Mouse (Mus musculus) lung, adult 18-20 months (tissue): Measurements from ENCODE around the gene Olfr373.
"Not testable (repeated sequence)": the region's sequence is repeated elsewhere in the genome, so short reads cannot be mapped to it uniquely, and the experiment has no call there.

Experiments
- DNase-seq, 2 experiments: peaks; one replicate each; pipeline ENCODE4 v3.0.0; 2022; ENCODE audit warnings: mixed read lengths in 2 of 2

Gene Olfr373

GRCm38 (mm10) chr8:72082877-72083276, at the start of gene Olfr373:
Gene Olfr373, plus strand, starts transcription at chr8:72083177.
- not testable (repeated sequence) for DNase-seq

GRCm38 (mm10) chr8:72040918-72041317, 42.1 kb upstream of the Olfr373 start, which contains the start of gene Olfr372:
Gene Olfr372, plus strand, starts transcription at chr8:72041218.
- not testable (repeated sequence) for DNase-seq

- no peak for DNase-seq
Observed at GRCm38 (mm10) chr8:72042493-72042892, 40.5 kb upstream of the Olfr373 start.

GRCm38 (mm10) chr8:72054633-72055032, 28.3 kb upstream of the Olfr373 start:
- not testable (repeated sequence) for DNase-seq

GRCm38 (mm10) chr8:72057643-72058042, 25.3 kb upstream of the Olfr373 start:
- DNase-seq = not testable (repeated sequence)

- DNase-seq = not testable (repeated sequence)
Observed at GRCm38 (mm10) chr8:72066819-72067399, 16.1 kb upstream of the Olfr373 start.

- no peak for DNase-seq
Observed at GRCm38 (mm10) chr8:72084744-72085143, 1.8 kb downstream of the Olfr373 start.

GRCm38 (mm10) chr8:72087611-72088010, 4.6 kb downstream of the Olfr373 start:
- not testable (repeated sequence) for DNase-seq

- DNase-seq = not testable (repeated sequence)
Observed at GRCm38 (mm10) chr8:72096721-72097120, 13.7 kb downstream of the Olfr373 start.

- peak; percentile 59 for DNase-seq
Observed at GRCm38 (mm10) chr8:72099377-72100103, 16.6 kb downstream of the Olfr373 start.

- no peak for DNase-seq
Observed at GRCm38 (mm10) chr8:72105165-72105564, 22.2 kb downstream of the Olfr373 start.

- DNase-seq = no peak
Observed at GRCm38 (mm10) chr8:72106740-72107139, 23.8 kb downstream of the Olfr373 start, which contains the start of gene Olfr374. Gene Olfr374, plus strand, starts transcription at chr8:72107040.

- no peak for DNase-seq
Observed at GRCm38 (mm10) chr8:72110876-72111275, 27.9 kb downstream of the Olfr373 start.

GRCm38 (mm10) chr8:72112486-72112885, 29.5 kb downstream of the Olfr373 start:
- no peak for DNase-seq

- DNase-seq = no peak
Observed at GRCm38 (mm10) chr8:72115202-72115601, 32.2 kb downstream of the Olfr373 start.

GRCm38 (mm10) chr8:72118616-72119015, 35.6 kb downstream of the Olfr373 start:
- DNase-seq = no peak

- peak in 1 of 2 experiments; percentile 33 for DNase-seq
Observed at GRCm38 (mm10) chr8:72121486-72121885, 38.5 kb downstream of the Olfr373 start.

- DNase-seq = no peak
Observed at GRCm38 (mm10) chr8:72121997-72122396, 39.0 kb downstream of the Olfr373 start.

GRCm38 (mm10) chr8:72127834-72128233, 44.9 kb downstream of the Olfr373 start:
- DNase-seq = no peak

- no peak for DNase-seq
Observed at GRCm38 (mm10) chr8:72131251-72131650, 48.3 kb downstream of the Olfr373 start.

- no peak for DNase-seq
Observed at GRCm38 (mm10) chr8:72131901-72132300, 48.9 kb downstream of the Olfr373 start.

- peak in 1 of 2 experiments; percentile 33 for DNase-seq
Observed at GRCm38 (mm10) chr8:72132417-72132816, 49.4 kb downstream of the Olfr373 start.

- DNase-seq = no peak
Observed at GRCm38 (mm10) chr8:72132891-72133290, 49.9 kb downstream of the Olfr373 start.

- DNase-seq = no peak
Observed at GRCm38 (mm10) chr8:72133507-72133906, 50.5 kb downstream of the Olfr373 start.
